Mouse (Mus musculus) brown adipose tissue, adult 24 weeks (tissue): Measurements from ENCODE around the gene Crtc1. TPM values are rescaled to one million over a fixed set of nuclear protein-coding genes. Genes with fewer than 3 reads are reported as not detected.

Experiments
- H3K27ac ChIP-seq: fragments of 200-500 bp; replicated peaks from 2 replicates; pipeline ENCODE4 v1.5.1; 2012; ENCODE audit warnings: low read depth, mild to moderate bottlenecking, low read length
- H3K4me1 ChIP-seq: fragments of 200-500 bp; 2 replicates; pipeline ENCODE4 v1.6.1; 2012; ENCODE audit warnings: low read length, mixed read lengths; ENCODE audit not compliant: control insufficient read depth, insufficient read depth, insufficient read length
- H3K4me3 ChIP-seq: fragments of 200-500 bp; 2 replicates; pipeline ENCODE4 v1.5.1; 2012; ENCODE audit warnings: low read depth, mild to moderate bottlenecking, low read length, moderate library complexity; ENCODE audit not compliant: insufficient read depth
- polyA plus RNA-seq: library from polyadenylated mRNA; stranded (reverse); fragments of >200 nt; gene quantifications from 2 replicates; pipeline ENCODE4 v1.2.4, GENCODE M21; 2012; ENCODE audit not compliant: missing spikeins, insufficient read depth, insufficient read length

Crtc1 gene
- polyA plus RNA-seq, 1 experiment = 4.5 TPM

GRCm38 (mm10) chr8:70343076-70343475 is 96.3 kb downstream of the Crtc1 start:
- H3K4me3 ChIP-seq = no peak overlapping the region
- no peaks in the 10 kb centered on the region for H3K4me1 ChIP-seq
- no peak overlapping the region for H3K27ac ChIP-seq

- no peaks in the 10 kb centered on the region for H3K4me1 ChIP-seq
- H3K27ac ChIP-seq = no peak overlapping the region
- H3K4me3 ChIP-seq = no peak overlapping the region
Observed at GRCm38 (mm10) chr8:70342007-70342406, 97.4 kb downstream of the Crtc1 start.

- H3K27ac ChIP-seq = no peak overlapping the region
Observed at GRCm38 (mm10) chr8:70340659-70341058, 98.7 kb downstream of the Crtc1 start.

GRCm38 (mm10) chr8:70338931-70339330 is 100.4 kb downstream of the Crtc1 start:
- H3K4me3 ChIP-seq = no peak overlapping the region
- no peak overlapping the region for H3K27ac ChIP-seq
- no peaks in the 10 kb centered on the region for H3K4me1 ChIP-seq

More at GRCm38 (mm10) chr8:70340659-70341058, 98.7 kb downstream of the Crtc1 start:
- Histone ChIP-seq H3K4me3 (no peak overlapping the region), H3K4me1 (no peaks in the 10 kb centered on the region)

DNA sequence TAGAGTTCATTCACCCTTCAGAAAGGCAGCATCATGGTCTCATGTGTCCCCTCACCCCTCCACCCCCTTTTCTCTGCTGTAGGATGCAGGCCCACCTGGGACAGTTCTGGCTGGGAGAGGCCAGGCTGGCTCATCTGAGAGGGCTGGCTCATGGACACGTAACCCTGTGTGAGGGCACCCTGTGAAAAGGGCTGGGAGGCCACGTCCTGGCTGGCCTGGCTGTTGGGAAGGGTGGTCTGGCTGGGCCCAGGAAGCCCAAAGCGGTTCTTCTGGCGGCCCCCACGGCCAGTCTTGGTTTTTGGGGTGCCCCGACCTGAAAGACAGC is 106.5 kb downstream of the Crtc1 start:
- H3K4me1 ChIP-seq = no peaks in the 10 kb centered on the region
- no peak overlapping the region for H3K4me3 ChIP-seq
- no peak overlapping the region for H3K27ac ChIP-seq

Other genes with a start within 250 kb of the Crtc1 start
- 75.9 and 89.9 TPM in 2 replicates for gene Slc25a42, start 227.3 kb downstream of the Crtc1 start, polyA plus RNA-seq
- 5.9 and 10.4 TPM in 2 replicates for gene Sugp2, start 205.4 kb downstream of the Crtc1 start, polyA plus RNA-seq
- 5.0 and 6.7 TPM in 2 replicates for gene Armc6, start 205.1 kb downstream of the Crtc1 start, polyA plus RNA-seq
- gene Homer3, start 156.8 kb downstream of the Crtc1 start, polyA plus RNA-seq = 2.8 and 4.5 TPM in 2 replicates
- gene Ddx49, start 137.1 kb downstream of the Crtc1 start, polyA plus RNA-seq = 14.1 and 18.1 TPM in 2 replicates
- 158 and 198 TPM in 2 replicates for gene Cope, start 137.1 kb downstream of the Crtc1 start, polyA plus RNA-seq
- not detected in 2 replicates for gene Cers1, start 123.8 kb downstream of the Crtc1 start, polyA plus RNA-seq
- gene Gdf1, start 109.8 kb downstream of the Crtc1 start, polyA plus RNA-seq = not detected in 2 replicates
- gene Upf1, start 86.3 kb downstream of the Crtc1 start, polyA plus RNA-seq = 11.7 and 20.8 TPM in 2 replicates
- not detected in 2 replicates for gene Comp, start 66.0 kb downstream of the Crtc1 start, polyA plus RNA-seq
- gene Klhl26, start 37.4 kb upstream of the Crtc1 start, polyA plus RNA-seq = 9.3 and 9.5 TPM in 2 replicates
- not detected in 2 replicates for gene Tmem59l, start 47.8 kb upstream of the Crtc1 start, polyA plus RNA-seq
- gene Crlf1, start 53.6 kb upstream of the Crtc1 start, polyA plus RNA-seq = 1.3 TPM in 1 of 2 replicates, not detected in the other
- gene Rex1bd, start 67.2 kb upstream of the Crtc1 start, polyA plus RNA-seq = 191 and 207 TPM in 2 replicates
- 977 and 1,552 TPM in 2 replicates for gene Uba52, start 71.2 kb upstream of the Crtc1 start, polyA plus RNA-seq
- 90.9 and 113 TPM in 2 replicates for gene Fkbp8, start 88.1 kb upstream of the Crtc1 start, polyA plus RNA-seq
- 106 and 116 TPM in 2 replicates for gene Kxd1, start 88.4 kb upstream of the Crtc1 start, polyA plus RNA-seq
- gene Ell, start 99.9 kb upstream of the Crtc1 start, polyA plus RNA-seq = 7.3 and 9.1 TPM in 2 replicates
- 7.7 and 17.4 TPM in 2 replicates for gene Isyna1, start 154.8 kb upstream of the Crtc1 start, polyA plus RNA-seq
- gene Ssbp4, start 169.3 kb upstream of the Crtc1 start, polyA plus RNA-seq = 29.6 and 45.0 TPM in 2 replicates
- 2.0 TPM in 2 replicates for gene Lrrc25, start 176.6 kb upstream of the Crtc1 start, polyA plus RNA-seq
- 1.7 TPM in 2 replicates for gene Gdf15, start 192.9 kb upstream of the Crtc1 start, polyA plus RNA-seq
- gene Pgpep1, start 220.8 kb upstream of the Crtc1 start, polyA plus RNA-seq = 31.0 and 37.7 TPM in 2 replicates
- gene Lsm4, start 233.7 kb upstream of the Crtc1 start, polyA plus RNA-seq = 89.4 and 121 TPM in 2 replicates